Comparison of ENCODE assay signal across 8 mouse cellular contexts in the genomic region with DNA sequence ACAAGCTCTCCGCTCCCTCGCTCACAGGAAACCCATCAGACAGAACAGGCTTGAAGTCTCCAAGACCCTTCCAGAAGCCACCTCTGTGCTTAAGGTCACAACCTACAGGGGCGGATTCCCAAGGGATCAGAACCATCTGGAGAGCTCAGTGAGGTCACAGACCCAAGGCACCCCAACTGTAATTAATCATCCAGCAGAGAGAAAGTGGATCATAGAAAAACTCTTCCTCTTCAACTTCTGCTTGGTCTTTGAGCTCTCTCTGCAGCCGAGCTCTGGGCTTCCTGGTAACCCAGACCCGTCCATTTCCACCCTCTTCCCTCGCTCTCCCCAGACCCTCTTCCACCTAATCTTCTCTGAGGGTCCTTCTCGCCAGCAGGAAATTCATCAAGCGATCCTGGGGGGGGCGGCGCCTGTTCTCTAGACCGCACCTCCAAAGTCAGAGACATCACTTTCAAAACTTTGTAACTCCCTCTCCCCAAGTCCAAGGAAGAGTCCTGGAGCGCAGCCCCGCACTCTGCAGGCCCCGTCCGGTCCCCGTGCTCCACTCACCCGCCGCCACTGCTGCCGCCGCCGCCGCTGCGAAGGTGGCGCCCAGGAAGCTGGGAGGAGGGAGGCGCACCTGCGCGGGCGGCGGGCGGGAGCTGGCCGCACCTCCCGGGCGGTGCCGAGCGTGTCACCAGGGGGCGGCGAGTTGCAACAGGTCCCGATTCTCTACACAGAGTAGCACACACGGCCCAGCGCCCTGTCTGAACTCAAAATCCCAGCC. TPM values are rescaled to one million over a fixed set of nuclear protein-coding genes. Genes with fewer than 3 reads are reported as not detected.
DNase-seq lines count a peak whose midpoint lies in the region; ATAC-seq and TF ChIP-seq lines count a peak whose summit lies in the region.

A gene (minus strand): TSS at position 602 of the 766 bp plus-strand sequence.

- 0 out of 2 replicates have a peak within 1 kb of the TSS, but pooled peaks have one; percentile 54 for H3K27ac ChIP-seq in embryonic facial prominence, embryonic 12.5 days
- peak within 1 kb of the TSS; percentile 74 for H3K27ac ChIP-seq in intestine, embryonic 14.5 days (ENCODE audit: low read depth)
- H3K27ac ChIP-seq in liver, embryonic 14.5 days = no peak within 1 kb of the TSS
- H3K27ac ChIP-seq in neural tube, embryonic 11.5 days (ENCODE audit: low read depth, low read length) = no peak within 1 kb of the TSS

- H3K9me3 ChIP-seq in embryonic facial prominence, embryonic 12.5 days = no peaks in the 10 kb centered on the region
- H3K9me3 ChIP-seq in intestine, embryonic 14.5 days (ENCODE audit: control insufficient read depth, low read length) = no peaks in the 10 kb centered on the region
- H3K9me3 ChIP-seq in liver, embryonic 14.5 days (ENCODE audit: control insufficient read depth, low read length) = no peaks in the 10 kb centered on the region
- no peaks in the 10 kb centered on the region for H3K9me3 ChIP-seq in neural tube, embryonic 11.5 days (ENCODE audit: control insufficient read depth, low read length)

- H3K4me1 ChIP-seq in embryonic facial prominence, embryonic 12.5 days = peaks cover 4% of the 10 kb centered on the region; the same call in 1 of the 2 replicates
- H3K4me1 ChIP-seq in intestine, embryonic 14.5 days (replicated peaks; ENCODE audit: control insufficient read depth, insufficient read depth, low read length) = peaks cover 8% of the 10 kb centered on the region; the same call in 1 of the 2 replicates
- 0 out of 4 replicates have a peak, but pooled peaks cover 0 to under 1% of the 10 kb centered on the region in 2 experiments for H3K4me1 ChIP-seq in liver, embryonic 14.5 days (replicated peaks; ENCODE audit: control insufficient read depth in 2 of 2, insufficient read depth in 2 of 2, low read length in 1 of 2)
- no peaks in the 10 kb centered on the region for H3K4me1 ChIP-seq in neural tube, embryonic 11.5 days (ENCODE audit: control insufficient read depth, insufficient read depth, low read length)

- TF ChIP-seq CTCF in liver, embryonic 14.5 days (IDR thresholded peaks at IDR 0.05; ENCODE audit: low read depth) = no peak

- WGBS in embryonic facial prominence, embryonic 12.5 days = 2% methylated on average over 36 of the region's 40 CpGs
- WGBS in intestine, embryonic 14.5 days = 1% methylated on average over 40 of the region's 40 CpGs
- 2% methylated on average over 32 of the region's 40 CpGs for WGBS in liver, embryonic 14.5 days (ENCODE audit: insufficient replicate concordance)
- 4% methylated on average over 29 of the region's 40 CpGs for WGBS in neural tube, embryonic 11.5 days

- ATAC-seq in embryonic facial prominence, embryonic 12.5 days (ENCODE audit: insufficient number of reproducible peaks, insufficient read depth, low FRiP score, low TSS enrichment) = peak; percentile 84
- peak; percentile 90 for ATAC-seq in intestine, embryonic 14.5 days (replicated peaks; ENCODE audit: low FRiP score, low TSS enrichment, low read depth)
- ATAC-seq in liver, embryonic 14.5 days (ENCODE audit: insufficient read depth) = 0 out of 2 replicates have a peak, but pooled peaks have one; percentile 41
- peak; percentile 53 for ATAC-seq in neural tube, embryonic 11.5 days (ENCODE audit: insufficient read depth, low FRiP score, low TSS enrichment)

- peak; percentile 43 for DNase-seq in ovary, postnatal 36 days (ENCODE audit: low spot score)
- no peak for DNase-seq in ovary, adult 18-20 months (ENCODE audit: low spot score)
- DNase-seq in intestine, embryonic 14.5 days (ENCODE audit: low spot score) = peak; percentile 79
- no peak for DNase-seq in liver, embryonic 14.5 days (ENCODE audit: low read depth in 3 of 3, low spot score in 3 of 3)
- peak; percentile 32 for DNase-seq in neural tube, embryonic 11.5 days (ENCODE audit: low spot score)
- peak; percentile 72 for DNase-seq in yolk sac, embryonic 10.5 days (ENCODE audit: low spot score)
- no peak for DNase-seq in spleen, adult 12 weeks (ENCODE audit: low spot score)

- 0 out of 2 replicates have a peak, but pooled peaks cover 3% of the 10 kb centered on the region for H3K27me3 ChIP-seq in embryonic facial prominence, embryonic 12.5 days
- no peaks in the 10 kb centered on the region for H3K27me3 ChIP-seq in intestine, embryonic 14.5 days (replicated peaks; ENCODE audit: control insufficient read depth, insufficient read depth, low read length)
- H3K27me3 ChIP-seq in liver, embryonic 14.5 days (ENCODE audit: control insufficient read depth, insufficient read depth, low read length) = peaks cover 13% of the 10 kb centered on the region
- H3K27me3 ChIP-seq in neural tube, embryonic 11.5 days (ENCODE audit: control insufficient read depth, insufficient read depth, low read length) = 0 out of 2 replicates have a peak, but pooled peaks cover 3% of the 10 kb centered on the region

- H3K9ac ChIP-seq in embryonic facial prominence, embryonic 12.5 days = peak within 1 kb of the TSS; percentile 48
- H3K9ac ChIP-seq in intestine, embryonic 14.5 days (ENCODE audit: low read length) = peak within 1 kb of the TSS; percentile 47
- no peak within 1 kb of the TSS for H3K9ac ChIP-seq in liver, embryonic 14.5 days (replicated peaks)
- H3K9ac ChIP-seq in neural tube, embryonic 11.5 days (ENCODE audit: low read length) = peak within 1 kb of the TSS; percentile 54

- peak within 1 kb of the TSS; percentile 96 for H3K4me2 ChIP-seq in embryonic facial prominence, embryonic 12.5 days (replicated peaks)
- peak within 1 kb of the TSS; percentile 96 for H3K4me2 ChIP-seq in intestine, embryonic 14.5 days (ENCODE audit: low read length)
- peak within 1 kb of the TSS; percentile 57 for H3K4me2 ChIP-seq in liver, embryonic 14.5 days (ENCODE audit: low read depth)
- H3K4me2 ChIP-seq in neural tube, embryonic 11.5 days (ENCODE audit: low read depth) = peak within 1 kb of the TSS; percentile 97

- H3K4me3 ChIP-seq in embryonic facial prominence, embryonic 12.5 days = peak within 1 kb of the TSS; percentile 64
- peak within 1 kb of the TSS; percentile 55 for H3K4me3 ChIP-seq in intestine, embryonic 14.5 days (ENCODE audit: low read depth, low read length)
- peak within 1 kb of the TSS; percentile 32 to 45 for H3K4me3 ChIP-seq in liver, embryonic 14.5 days (ENCODE audit: insufficient read depth in 1 of 2, low read depth in 2 of 2, low read length in 2 of 2)
- peak within 1 kb of the TSS; percentile 51 for H3K4me3 ChIP-seq in neural tube, embryonic 11.5 days (ENCODE audit: low read depth, low read length)

- no peaks in the 10 kb centered on the region for H3K36me3 ChIP-seq in embryonic facial prominence, embryonic 12.5 days
- H3K36me3 ChIP-seq in intestine, embryonic 14.5 days (ENCODE audit: control insufficient read depth, insufficient read depth, low read length) = no peaks in the 10 kb centered on the region
- H3K36me3 ChIP-seq in liver, embryonic 14.5 days (replicated peaks; ENCODE audit: control insufficient read depth, insufficient read depth, low read depth) = no peaks in the 10 kb centered on the region
- H3K36me3 ChIP-seq in neural tube, embryonic 11.5 days (ENCODE audit: control insufficient read depth, insufficient read depth, low read length) = no peaks in the 10 kb centered on the region

- no peak for TF ChIP-seq EP300 in liver, embryonic 14.5 days (IDR thresholded peaks at IDR 0.05; ENCODE audit: low read depth)

RNA-seq across cellular contexts. Expression of the gene that starts here (rescaled TPM):
- 1.5 TPM in 2 replicates for polyA plus RNA-seq in embryonic facial prominence, embryonic 12.5 days (2016; fragmentation: Nextera tagmentation; extraction: Ambion mirVana)
- 13.6 and 14.5 TPM in 2 replicates for polyA plus RNA-seq in intestine, embryonic 14.5 days (2014; fragmentation: Nextera tagmentation; extraction: Ambion mirVana)
- 0.02 TPM in 2 replicates for polyA plus RNA-seq in liver, embryonic 14.5 days (2012; rRNA removed)
- 0.06 TPM in 1 of 2 replicates, not detected in the other for polyA plus RNA-seq in liver, embryonic 14.5 days (2014; fragmentation: Nextera tagmentation; extraction: Ambion mirVana)
- 0.20 and 0.41 TPM in 2 replicates for polyA plus RNA-seq in neural tube, embryonic 11.5 days (2014; fragmentation: Nextera tagmentation; extraction: Ambion mirVana)

Comparison
In these comparisons a context has a peak if more than half of its experiments do, and no peak if none do; other contexts are left out.
1. DNase-seq: peak in ovary, postnatal 36 days (single experiment), intestine, embryonic 14.5 days (single experiment) and yolk sac, embryonic 10.5 days (single experiment); none in ovary, adult 18-20 months (single experiment), liver, embryonic 14.5 days (0 of 3) and spleen, adult 12 weeks (single experiment).
2. Peak in ATAC-seq, H3K4me3 ChIP-seq and H3K4me2 ChIP-seq in liver, embryonic 14.5 days; RNA of the gene not detected or under 1 TPM.
3. Peak in DNase-seq, ATAC-seq, H3K4me3 ChIP-seq, H3K9ac ChIP-seq and H3K4me2 ChIP-seq in neural tube, embryonic 11.5 days; RNA of the gene not detected or under 1 TPM.
4. H3K27ac ChIP-seq: peak in embryonic facial prominence, embryonic 12.5 days (single experiment) and intestine, embryonic 14.5 days (single experiment); none in liver, embryonic 14.5 days (single experiment) and neural tube, embryonic 11.5 days (single experiment).
5. Peak in every context shown above with its lines, with median percentiles within 50 percentile points of each other: ATAC-seq, H3K4me2 ChIP-seq and H3K4me3 ChIP-seq.